Mouse (Mus musculus) layer of hippocampus, postnatal 14 days (tissue): ENCODE results near the gene Slc25a13. TPM values are rescaled to one million over a fixed set of nuclear protein-coding genes. Genes with fewer than 3 reads are reported as not detected.

Experiments used
- DNase-seq, 2 experiments: peaks; one replicate each; pipeline ENCODE4 v3.0.0; 2021 to 2022; ENCODE audit warnings: low spot score in 2 of 2, mixed read lengths in 1 of 2
- total RNA-seq, 2 experiments: library from RNA; stranded (reverse); gene quantifications; 2 replicates each; pipeline ENCODE4 v1.2.3; 2021

Slc25a13 gene
- total RNA-seq, 2 experiments from 2014 or later = 2.2 to 3.0 TPM

- no peak for DNase-seq
Observed at GRCm38 (mm10) chr6:6121904-6122303, 95.1 kb downstream of the Slc25a13 start.

GRCm38 (mm10) chr6:6120841-6121240, 96.1 kb downstream of the Slc25a13 start:
- DNase-seq = no peak

- no peak for DNase-seq
Observed at GRCm38 (mm10) chr6:6115771-6116170, 101.2 kb downstream of the Slc25a13 start.

GRCm38 (mm10) chr6:6113776-6114175, 103.2 kb downstream of the Slc25a13 start:
- no peak for DNase-seq

GRCm38 (mm10) chr6:6112767-6113528, 104.0 kb downstream of the Slc25a13 start:
- DNase-seq = no peak

- DNase-seq = peak in 1 of 2 experiments; percentile 6
Observed at GRCm38 (mm10) chr6:6107419-6107966, 109.5 kb downstream of the Slc25a13 start.

GRCm38 (mm10) chr6:6105586-6105985, 111.4 kb downstream of the Slc25a13 start:
- no peak for DNase-seq

- no peak for DNase-seq
Observed at GRCm38 (mm10) chr6:6103469-6103868, 113.5 kb downstream of the Slc25a13 start.

GRCm38 (mm10) chr6:6101605-6102004, 115.4 kb downstream of the Slc25a13 start:
- DNase-seq = peak in 1 of 2 experiments; percentile 20

- DNase-seq = no peak
Observed at GRCm38 (mm10) chr6:6100892-6101480, 116.0 kb downstream of the Slc25a13 start.

GRCm38 (mm10) chr6:6093978-6094377, 123.0 kb downstream of the Slc25a13 start:
- DNase-seq = no peak

- DNase-seq = no peak
Observed at GRCm38 (mm10) chr6:6093522-6093921, 123.5 kb downstream of the Slc25a13 start.

GRCm38 (mm10) chr6:6092497-6092896, 124.5 kb downstream of the Slc25a13 start:
- no peak for DNase-seq

GRCm38 (mm10) chr6:6091016-6091415, 126.0 kb downstream of the Slc25a13 start:
- DNase-seq = no peak

GRCm38 (mm10) chr6:6088151-6088550, 128.8 kb downstream of the Slc25a13 start:
- peak; percentile 44 to 73 for DNase-seq

GRCm38 (mm10) chr6:6080484-6080883, 136.5 kb downstream of the Slc25a13 start:
- DNase-seq = no peak

GRCm38 (mm10) chr6:6077234-6077633, 139.7 kb downstream of the Slc25a13 start:
- no peak for DNase-seq

- DNase-seq = no peak
Observed at GRCm38 (mm10) chr6:6075940-6076447, 141.0 kb downstream of the Slc25a13 start.

GRCm38 (mm10) chr6:6071038-6071437, 145.9 kb downstream of the Slc25a13 start:
- DNase-seq = no peak

GRCm38 (mm10) chr6:6070015-6070414, 147.0 kb downstream of the Slc25a13 start:
- DNase-seq = no peak

- DNase-seq = no peak
Observed at GRCm38 (mm10) chr6:6067201-6067600, 149.8 kb downstream of the Slc25a13 start.

GRCm38 (mm10) chr6:6058548-6058947, 158.4 kb downstream of the Slc25a13 start:
- no peak for DNase-seq
